Mouse (Mus musculus) T-cell, adult 2 months (primary cell): Measurements from ENCODE around the gene Hoxa10.

Experiments used
- DNase-seq: peaks from one replicate; pipeline ENCODE4 v3.0.0; 2022; ENCODE audit warnings: low spot score

Hoxa10 gene

DNA sequence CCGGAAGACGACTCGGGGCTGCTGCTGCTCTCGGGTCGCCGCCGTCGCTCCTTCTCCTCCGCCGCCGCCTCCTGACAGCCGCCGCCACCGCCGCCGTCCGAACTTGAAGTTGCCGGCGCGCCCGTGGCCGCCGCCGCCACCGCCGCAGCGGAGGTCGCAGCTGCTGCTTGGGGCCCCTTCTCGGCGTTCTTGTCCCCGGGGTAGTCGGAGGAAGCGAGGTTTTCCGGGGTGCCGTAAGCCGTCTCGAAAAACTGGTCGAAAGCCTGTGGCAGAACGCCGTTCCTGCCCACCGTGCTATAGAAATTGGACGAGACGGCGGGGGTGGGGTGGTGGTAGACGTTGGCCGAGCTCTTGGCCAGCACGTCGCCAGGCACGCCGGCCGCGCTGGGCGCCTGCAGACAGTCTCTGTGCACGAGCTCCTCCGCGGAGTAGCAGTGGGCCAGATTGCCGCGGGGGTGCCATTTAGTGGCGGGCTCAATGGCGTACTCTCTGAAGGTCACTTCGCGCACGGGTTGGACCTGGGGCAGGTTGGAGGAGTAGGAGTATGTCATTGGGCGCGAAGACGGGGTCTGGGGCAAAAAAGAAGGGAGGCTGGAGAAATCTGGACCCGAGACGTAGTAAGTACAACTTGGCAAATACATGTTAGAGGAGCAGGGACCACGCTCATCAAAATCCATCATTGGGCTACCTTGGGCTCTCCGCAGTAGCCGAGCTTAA lies 4.5 kb upstream of the Hoxa10 start:
- DNase-seq: no peak

DNA sequence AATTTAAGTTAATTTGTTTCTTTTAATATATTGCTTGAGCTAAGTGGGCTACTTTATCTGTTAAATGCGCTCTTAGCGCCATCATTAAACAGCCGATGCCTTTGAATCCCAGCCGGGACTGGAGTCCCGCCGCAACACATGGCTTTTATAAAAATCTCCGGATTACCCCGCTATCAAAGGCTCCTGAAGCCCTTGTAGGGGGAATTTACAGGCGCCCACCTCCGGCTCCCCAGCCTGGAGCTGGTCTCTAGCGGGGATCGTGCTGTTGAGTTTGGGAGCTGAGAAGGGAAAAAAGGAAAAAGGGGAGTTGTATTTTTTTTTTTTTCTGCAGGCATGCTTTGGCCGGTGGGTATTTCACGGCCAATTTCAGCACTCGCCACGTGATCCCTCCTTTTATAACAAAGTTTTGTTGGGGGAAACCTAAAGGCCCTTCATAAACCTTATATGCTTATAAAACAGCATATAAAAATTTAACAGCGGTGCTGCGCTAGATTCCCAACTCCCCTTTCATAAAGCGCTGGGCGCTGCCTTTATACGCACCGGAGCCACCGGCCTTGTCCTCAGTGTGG lies 3.9 kb upstream of the Hoxa10 start:
- no peak for DNase-seq

DNA sequence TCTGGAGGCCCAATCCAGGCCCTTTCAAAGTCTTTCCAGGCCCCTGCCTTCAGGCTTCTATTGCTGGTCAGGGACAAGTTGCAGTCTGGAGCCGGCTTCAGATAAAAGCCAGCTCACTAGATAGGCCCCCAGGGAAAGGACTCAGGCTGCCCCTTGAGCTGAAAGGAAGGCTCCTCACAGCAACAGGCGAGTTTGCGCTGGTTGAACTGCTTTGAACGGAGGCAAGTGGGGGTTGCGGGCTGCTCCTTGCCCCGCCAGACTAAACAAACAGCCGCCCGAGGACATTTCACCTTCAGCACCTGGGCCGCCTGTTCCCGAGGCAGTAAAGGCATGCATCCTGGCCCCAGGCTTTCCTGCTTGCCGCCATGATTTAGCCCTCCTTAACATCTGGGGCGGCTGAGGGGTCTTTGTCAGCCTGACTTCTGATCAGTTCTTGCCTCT lies 3.0 kb upstream of the Hoxa10 start:
- DNase-seq: no peak

DNA sequence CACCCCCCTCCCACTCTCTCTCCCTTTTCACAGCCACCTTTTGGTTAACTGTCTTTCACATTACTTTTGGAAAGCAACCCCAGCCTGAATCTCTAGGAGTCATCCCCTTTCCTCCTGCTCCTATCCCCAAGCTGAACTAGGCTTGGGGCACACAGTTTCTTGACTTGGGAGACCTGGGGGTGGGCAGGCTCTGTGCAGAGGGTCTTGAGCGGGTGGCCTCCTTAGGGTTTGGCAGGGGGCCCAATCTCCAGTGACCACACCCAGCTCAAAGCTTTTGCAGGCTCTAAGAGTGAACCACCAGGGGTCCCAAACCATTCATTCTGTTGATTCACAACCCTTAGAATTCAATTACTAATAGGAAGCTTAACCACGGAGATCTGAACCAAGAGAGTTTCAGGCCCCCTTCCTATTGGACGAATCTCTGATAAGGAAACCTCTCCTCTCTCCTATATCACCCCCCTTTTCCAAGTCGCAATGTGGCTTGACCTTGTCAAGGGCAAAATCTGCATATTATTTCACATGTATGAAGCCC lies 2.2 kb upstream of the Hoxa10 start:
- no peak for DNase-seq

DNA sequence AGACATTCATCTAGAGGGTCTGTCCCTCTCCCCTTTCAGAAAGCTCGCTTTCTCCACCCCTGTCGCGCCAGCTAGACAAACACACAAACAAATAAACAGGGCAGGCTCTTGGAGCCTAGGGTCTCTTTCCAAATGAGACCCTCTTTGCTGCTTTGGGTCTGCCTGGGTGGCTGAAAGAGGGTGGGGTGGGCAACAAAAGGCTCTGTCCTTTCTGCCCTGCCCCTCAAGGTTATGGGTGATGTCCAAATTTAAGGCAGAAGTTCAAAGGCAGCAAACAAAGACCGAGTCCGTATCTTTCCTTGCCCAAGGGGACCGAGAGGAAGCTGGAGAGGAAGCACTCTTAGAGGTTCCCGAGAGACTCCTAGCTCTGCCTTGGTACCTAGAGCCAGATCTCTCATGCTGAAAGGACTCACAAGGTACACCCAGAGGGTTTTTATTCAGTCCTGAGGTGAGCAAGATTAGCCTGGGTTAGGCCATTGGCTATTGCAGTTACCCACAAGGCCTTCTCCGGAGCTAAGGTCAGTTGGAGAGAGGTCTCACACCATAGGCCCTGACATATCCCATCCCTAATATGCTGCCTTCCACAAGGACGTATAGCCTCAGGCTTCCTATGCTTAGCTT lies 457 bp upstream of the Hoxa10 start:
- DNase-seq: no peak

DNA sequence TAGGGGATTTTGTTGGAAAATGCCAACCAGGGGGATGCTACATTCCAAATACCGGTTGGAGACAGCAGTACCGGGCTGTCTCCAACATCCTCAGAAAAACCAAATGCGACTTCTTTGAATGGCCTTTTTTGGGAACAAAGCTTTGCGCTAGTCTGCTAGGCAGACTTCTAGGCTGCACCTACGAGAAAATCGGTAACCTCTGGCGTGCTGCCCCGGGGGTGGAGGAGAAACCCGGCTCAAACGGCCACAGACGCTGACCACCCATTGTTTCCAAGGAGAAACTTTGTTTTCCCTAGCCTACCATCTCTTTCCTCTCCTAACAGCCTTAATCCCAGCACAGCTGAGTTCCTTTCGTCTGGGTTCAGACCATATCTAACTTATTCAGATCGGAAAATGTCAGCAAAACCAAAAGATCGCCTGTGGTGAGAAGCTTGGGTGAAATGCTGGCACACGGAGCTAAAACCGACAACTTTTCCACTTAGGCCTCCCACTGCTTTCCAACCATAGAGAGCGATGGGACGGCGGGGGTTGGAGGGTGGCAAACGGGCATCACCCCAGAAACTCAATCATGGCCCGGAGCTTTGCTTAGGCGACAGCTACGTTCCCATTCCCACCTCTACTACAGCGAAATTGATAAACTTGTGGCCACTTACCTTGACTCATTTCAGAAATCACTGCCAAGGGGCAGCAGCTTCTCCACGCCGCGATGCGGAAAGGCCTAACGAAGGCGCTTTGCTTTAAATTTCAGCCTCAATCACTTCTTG lies 847 bp downstream of the Hoxa10 start:
- DNase-seq: no peak

DNA sequence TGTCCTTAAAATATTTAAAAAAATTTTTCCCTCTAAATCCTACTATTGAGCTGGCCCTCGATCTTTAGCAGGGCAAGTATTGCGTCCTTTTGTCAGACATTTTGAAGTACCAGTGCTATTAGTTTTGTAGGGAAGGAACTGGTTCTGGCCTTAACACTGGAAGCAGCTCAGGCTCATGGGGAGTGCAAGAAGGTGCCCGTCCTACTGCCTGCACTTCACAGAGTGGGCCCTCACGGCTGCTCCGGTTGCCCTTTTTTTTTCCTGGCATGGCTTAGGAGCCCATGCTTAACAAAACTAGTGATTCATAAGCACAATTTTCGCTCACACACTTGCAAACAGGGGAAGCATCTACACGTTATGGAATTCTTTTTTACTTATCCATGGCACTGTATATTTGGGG lies 1.7 kb downstream of the Hoxa10 start:
- DNase-seq: no peak

DNA sequence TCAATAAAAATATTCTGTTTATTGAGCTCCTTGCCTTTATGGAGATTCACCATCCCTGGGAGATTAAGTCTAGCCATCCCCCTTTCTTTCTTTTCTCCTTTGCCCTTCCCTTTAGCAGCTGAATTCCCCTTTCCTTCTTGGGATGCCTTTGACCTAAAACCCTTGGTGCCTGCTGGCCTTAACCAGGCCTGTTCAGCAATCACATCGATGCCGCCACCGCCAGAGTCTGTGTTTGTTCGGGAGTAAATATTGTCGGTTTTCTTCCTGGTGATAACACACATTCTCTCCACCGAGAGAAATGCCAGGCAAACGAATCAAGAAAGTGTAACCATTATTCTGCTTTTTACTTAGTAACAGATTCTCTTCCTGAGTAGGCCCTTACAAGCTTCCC lies 2.5 kb downstream of the Hoxa10 start:
- DNase-seq: no peak

DNA sequence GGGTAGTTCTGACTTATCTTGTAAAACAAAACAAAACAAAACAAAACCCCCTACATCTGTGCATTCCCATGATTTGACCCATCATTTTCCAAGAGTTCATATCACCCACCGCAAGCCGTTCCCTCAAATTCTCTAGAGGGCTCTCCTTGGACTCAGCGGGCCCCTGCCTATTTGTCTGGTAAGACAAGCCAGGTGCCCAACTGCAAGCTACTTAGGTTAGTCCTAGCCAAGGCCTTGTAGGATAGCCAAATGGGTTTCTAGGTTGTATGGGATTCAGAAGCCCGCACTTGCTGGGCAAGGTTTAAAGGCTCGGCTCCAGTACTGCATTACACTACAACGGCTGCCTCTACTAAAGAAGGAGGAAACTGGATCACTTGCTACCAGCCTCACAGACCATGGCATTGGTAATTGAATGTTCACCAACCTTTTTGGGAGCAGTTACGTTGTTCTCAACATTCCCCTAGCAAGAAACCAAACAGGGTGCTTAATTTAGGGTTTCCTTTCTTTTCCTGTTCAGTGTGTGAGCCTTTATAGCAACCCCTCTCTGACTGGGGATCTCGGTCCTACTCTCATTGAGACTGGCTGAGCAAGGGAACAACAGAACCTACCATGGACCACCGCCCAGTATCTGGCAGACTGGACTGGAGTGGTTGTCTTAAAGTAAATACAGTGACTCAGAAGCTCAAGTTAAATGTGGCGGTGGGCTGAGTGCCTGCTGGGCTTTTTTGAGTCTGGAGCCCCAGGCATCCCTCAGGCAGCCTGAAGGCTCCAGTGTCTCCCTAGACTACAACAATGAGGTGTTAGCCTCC lies 3.1 kb downstream of the Hoxa10 start:
- DNase-seq: no peak

DNA sequence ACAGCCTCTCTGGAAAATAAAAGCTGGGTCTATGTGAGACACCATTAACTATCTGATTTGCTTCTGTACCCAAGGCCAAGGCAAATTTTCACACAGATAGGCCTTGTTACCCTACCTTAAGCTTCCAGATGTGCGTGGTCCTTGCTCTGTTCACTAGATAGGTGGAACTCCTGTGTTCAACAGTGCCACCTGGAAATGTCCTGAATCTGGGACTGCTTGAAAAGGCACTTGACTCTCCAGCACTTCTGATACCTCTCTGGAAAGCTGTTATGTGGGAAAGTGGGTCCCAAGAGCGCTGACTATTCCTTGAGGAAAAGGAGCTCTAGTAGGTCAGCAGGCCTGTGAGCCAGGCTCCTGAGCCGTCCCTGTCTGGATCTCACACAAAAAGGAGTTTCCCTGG lies 3.8 kb downstream of the Hoxa10 start:
- no peak for DNase-seq

DNA sequence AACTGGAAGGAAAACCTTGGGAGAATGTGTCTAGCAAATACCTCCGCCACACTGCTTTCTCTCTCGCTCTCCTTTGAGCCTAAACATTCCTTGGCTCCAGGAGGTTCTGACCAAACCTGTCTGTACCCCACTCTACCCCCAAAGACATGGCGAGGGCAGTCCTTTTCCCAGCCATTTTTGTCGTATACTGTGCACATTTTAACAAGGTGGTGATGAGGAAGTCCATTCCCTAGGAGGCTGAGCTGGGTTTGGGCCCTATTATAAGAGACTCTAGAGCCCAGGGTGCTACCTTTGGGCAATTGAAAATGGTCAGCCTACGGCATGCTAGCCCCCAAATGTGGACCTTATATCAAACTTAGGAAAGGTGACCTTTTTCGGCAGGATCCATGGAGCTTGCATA lies 4.8 kb downstream of the Hoxa10 start:
- DNase-seq: no peak

DNA sequence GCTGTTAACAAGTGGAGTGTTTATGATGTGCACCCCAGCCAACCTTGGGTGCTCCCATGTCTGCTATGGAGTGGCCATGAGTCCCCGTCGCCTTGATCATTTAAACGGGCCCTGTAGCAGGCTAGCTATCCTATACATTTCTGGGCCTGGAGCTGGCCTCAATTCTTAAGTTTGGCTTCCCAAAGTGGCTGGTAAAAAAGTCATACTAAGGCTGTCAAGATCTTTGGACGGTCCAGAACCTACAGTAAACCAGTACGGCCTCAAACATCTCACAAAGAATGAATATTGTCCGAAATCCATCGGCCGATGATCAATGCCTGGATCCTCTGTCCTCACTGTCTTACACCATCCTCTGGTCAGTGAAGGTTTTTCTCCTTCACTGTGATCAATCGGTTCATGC lies 5.4 kb downstream of the Hoxa10 start:
- DNase-seq: no peak

DNA sequence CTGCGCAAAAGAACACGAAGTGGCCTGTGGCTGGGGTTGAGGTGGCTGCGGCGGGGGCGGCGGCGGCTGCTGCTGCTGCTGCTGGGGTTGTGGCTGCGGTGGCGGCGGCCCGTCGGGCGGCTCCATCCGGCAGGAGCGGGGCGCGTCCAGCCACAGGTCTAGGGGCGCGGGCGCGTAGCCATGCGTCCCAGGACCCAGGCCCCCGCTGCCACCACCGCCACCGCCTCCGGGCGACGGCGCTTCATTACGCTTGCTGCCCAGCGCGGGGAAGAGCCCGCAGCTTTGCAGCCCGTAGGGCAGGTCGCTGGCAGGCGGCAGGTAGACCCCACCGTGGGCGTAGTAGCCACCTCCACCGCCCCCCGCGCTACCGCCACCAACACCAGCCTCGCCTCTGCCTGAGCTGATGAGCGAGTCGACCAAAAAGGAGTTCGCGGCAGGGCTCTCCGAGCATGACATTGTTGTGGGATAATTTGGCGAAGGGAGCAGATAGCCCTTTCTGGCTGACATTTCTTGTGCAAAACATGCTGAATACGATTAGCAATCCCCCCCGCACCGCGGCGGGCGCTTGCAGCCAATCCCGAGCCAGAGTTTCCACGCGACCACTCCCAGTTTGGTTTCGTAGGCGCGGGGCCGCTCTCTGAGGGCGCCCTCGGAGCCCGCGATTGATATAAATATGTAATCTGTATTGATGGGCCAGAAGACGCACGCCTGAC lies 6.1 kb downstream of the Hoxa10 start:
- DNase-seq: no peak

DNA sequence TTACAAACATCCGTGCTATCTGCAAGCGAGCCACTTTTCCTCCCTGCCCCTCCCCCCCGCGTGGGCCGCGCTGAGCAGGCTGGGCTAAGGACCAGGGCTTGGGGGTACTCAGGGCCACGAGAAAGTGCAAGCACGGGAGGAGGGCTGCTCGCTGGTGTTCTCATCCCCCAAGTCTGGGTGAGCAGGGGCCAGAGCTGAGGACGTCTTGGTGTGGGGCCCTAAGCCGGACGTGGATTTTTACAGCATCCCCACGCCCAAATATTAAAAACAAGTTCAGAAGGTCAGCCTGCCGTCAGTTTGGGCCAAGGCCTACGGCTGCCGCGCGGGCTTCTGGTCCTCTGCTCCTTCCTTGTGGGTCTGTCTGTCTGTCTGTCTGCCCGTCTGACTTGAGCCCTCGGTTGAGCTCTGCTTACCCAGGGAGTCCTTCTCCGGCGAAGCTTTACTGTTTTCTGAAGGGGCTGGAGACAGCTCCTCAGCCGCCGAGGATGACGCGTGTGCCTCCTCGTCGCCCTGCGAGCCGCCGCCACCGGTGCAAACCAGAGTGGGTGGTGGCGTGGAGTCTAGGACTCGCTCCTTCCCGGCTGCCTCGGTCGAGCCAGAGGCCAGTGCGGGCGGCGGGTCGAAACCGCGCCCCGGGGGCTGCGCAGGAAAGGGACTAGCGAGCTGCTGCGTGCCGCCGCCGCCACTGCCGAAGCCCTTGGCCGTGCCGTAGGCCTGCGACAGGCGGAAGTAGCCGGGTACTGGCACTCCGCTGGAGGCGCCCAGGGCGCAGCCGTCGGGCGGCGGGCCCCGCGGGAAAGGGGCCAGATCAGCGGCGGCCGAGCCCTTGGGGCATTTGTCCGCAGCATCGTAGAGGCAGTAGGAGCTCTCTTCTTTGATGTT lies 6.9 kb downstream of the Hoxa10 start:
- no peak for DNase-seq

DNA sequence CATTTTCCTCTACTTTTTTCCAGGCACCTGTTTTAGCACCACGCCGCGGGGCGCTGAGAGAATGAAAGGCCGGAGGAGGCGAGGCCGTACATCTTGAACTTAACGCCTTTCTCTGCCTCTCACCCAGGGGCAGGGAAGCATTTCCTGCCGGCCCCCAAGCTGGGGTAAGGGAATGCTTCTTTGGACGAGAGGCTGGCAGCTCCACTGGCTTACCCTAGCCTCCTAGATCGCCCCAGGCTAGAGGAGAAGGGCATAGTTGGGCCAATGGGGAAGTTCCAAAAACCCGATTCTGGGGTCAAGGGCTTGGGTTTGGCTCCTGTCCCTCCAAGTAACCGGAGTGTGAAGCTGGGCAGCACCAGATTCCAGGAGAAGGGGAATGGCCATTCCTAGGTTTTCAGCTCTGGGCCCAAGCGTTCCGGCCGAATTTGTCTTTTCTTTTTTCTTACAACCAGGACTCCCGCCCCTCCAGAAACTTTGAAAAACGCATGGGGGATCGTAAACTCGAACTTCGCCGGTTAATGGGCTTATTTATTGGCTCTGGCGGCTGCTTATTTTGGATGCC lies 7.6 kb downstream of the Hoxa10 start:
- no peak for DNase-seq

DNA sequence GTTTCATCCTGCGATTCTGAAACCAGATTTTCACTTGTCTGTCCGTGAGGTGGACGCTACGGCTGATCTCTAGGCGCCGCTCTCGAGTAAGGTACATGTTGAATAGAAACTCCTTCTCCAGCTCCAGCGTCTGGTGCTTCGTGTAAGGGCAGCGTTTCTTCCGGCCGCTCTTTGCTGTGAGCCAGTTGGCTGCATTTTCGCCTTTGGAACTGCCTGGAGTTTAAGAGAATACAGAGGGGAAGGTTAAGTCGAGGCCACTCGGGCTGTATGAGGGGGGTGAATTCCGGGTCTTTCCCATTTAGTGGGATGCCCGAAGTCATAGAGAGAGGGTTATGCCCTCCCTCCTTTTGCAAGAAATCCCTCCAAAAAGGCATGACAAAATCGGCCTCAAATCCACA lies 8.1 kb downstream of the Hoxa10 start:
- DNase-seq: no peak

DNA sequence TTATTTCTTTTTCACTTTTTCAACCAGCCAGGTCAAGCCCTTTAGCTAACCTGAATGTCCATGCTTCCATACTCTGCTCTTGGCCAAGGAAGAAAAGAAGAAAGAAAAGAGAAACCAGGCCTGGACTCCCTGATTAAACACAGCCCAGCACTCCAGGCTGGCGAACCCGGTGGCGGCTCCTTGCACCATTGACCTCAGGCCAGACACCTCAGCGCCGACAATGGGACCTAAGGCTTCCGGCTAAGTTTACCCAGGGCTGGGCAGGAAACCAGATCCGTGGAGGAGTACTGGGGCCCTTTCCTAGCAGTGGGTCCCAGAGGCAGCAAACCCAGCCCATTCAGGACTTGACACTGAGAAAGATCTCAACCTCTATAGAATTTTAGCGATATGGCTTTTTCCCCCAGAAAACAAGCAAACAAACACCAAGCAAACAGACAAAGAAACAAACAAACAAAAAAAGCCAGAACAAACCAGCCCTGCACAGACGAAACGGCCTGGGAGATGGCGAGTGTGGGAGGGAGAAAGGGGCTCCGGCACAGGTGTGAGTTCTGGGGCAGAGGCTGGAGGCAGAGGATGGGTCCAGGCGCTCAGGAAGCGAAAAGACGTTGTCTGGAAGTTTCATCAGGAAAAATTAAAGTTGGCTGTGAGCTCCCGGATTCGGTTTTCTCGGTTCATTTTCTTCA lies 8.6 kb downstream of the Hoxa10 start:
- DNase-seq: no peak

DNA sequence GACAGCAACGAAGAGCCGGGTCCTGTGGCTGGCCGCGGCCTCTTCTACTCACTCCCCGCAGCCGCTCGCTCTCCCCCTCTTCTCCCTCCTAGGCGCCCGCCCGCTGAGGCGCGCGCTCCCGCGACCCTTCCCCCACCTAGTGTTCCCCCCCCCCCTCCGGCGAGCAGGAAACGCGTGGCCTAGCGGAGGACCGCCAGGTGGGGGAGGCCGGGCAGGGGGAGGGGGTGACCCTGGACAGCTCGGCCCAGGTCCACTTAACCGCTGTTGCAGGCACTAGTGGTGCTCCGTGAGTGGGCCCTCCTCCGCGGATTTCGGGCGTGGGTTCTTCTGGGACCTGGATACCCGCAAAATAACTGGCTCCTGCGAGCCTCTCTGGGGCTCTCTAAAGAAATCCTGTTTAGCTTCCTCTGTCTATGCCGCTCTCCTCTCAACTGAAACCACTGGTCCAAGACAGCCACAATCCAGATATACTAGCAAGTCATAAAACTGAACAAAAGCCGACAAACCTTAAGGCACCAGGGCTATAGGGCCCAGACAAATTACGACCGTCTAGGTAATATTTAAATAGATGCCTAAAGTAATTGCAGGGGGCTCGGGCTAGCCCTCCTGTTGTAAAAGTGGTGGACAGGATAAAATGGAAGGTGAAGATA lies 10.0 kb downstream of the Hoxa10 start, which contains the start of gene Hoxa9:
Gene Hoxa9 (minus strand): TSS at position 574 of the 650 bp plus-strand sequence.
- DNase-seq: no peak
